Comparison of ENCODE assay signal across 30 mouse cellular contexts in genomic region chr10:62309593-62309992, GRCm38 (mm10). TPM values are rescaled to one million over a fixed set of nuclear protein-coding genes. Genes with fewer than 3 reads are reported as not detected.
A peak's percentile ranks its signal among the peaks of the same experiment; 100 is the strongest.
DNase-seq lines count a peak whose midpoint lies in the region; ATAC-seq and TF ChIP-seq lines count a peak whose summit lies in the region.
"Had no signal": no experiment of that assay in that cellular context is flagged by ENCODE, and none has a peak within 500 bp of the region (broad histone marks: within the 10 kb centered on the region; RNA-seq: fewer than 3 reads in every experiment).

No protein-coding gene starts in this region.

- no peak overlapping the region for H3K9ac ChIP-seq in kidney, postnatal 0 days (ENCODE audit: low read depth, low read length)
- H3K9ac ChIP-seq: forebrain, embryonic 13.5 days; heart, embryonic 15.5 days; hindbrain, embryonic 13.5 days had no signal

- H3K27me3 ChIP-seq in cerebellum, adult 2 months (ENCODE audit: control insufficient read depth, insufficient read depth, low read length) = no peaks in the 10 kb centered on the region
- H3K27me3 ChIP-seq in embryonic facial prominence, embryonic 10.5 days (replicated peaks; ENCODE audit: low read depth, poor library complexity, severe bottlenecking) = no peaks in the 10 kb centered on the region
- no peaks in the 10 kb centered on the region for H3K27me3 ChIP-seq in kidney, postnatal 0 days (ENCODE audit: insufficient read depth, low read length)
- H3K27me3 ChIP-seq: forebrain, embryonic 13.5 days; heart, embryonic 15.5 days; hindbrain, embryonic 13.5 days had no signal

- no peak overlapping the region for H3K4me3 ChIP-seq in cerebellum, adult 2 months (replicated peaks; ENCODE audit: insufficient read depth, low read depth, low read length)
- no peak overlapping the region for H3K4me3 ChIP-seq in embryonic facial prominence, embryonic 10.5 days
- H3K4me3 ChIP-seq in kidney, postnatal 0 days (replicated peaks; ENCODE audit: low read depth, low read length) = no peak overlapping the region
- H3K4me3 ChIP-seq: forebrain, embryonic 10.5 days; forebrain, embryonic 13.5 days; heart, adult 2 months; heart, embryonic 15.5 days; hindbrain, embryonic 10.5 days; hindbrain, embryonic 13.5 days had no signal

- peak overlapping the region; percentile 48 for H3K27ac ChIP-seq in cerebellum, adult 2 months (ENCODE audit: insufficient read depth, low read length)
- H3K27ac ChIP-seq in embryonic facial prominence, embryonic 10.5 days (replicated peaks) = 0 out of 2 replicates have a peak overlapping the region, but pooled peaks have one; percentile 12
- H3K27ac ChIP-seq in kidney, postnatal 0 days = peak overlapping the region; percentile 48; the same call in 1 of the 2 replicates
- H3K27ac ChIP-seq: forebrain, embryonic 13.5 days; heart, adult 2 months; heart, embryonic 15.5 days; hindbrain, embryonic 10.5 days; hindbrain, embryonic 13.5 days had no signal

- H3K9me3 ChIP-seq in embryonic facial prominence, embryonic 10.5 days = 0 out of 2 replicates have a peak, but pooled peaks cover 6% of the 10 kb centered on the region
- H3K9me3 ChIP-seq in kidney, postnatal 0 days (replicated peaks; ENCODE audit: low read length) = no peaks in the 10 kb centered on the region
- H3K9me3 ChIP-seq: forebrain, embryonic 10.5 days; forebrain, embryonic 13.5 days; heart, embryonic 15.5 days; hindbrain, embryonic 10.5 days; hindbrain, embryonic 13.5 days had no signal

- 81% methylated on average over 5 of the region's 5 CpGs for WGBS in cerebellum, adult 2 months
- WGBS in embryonic facial prominence, embryonic 10.5 days = 86% methylated on average over 5 of the region's 5 CpGs
- WGBS in kidney, postnatal 0 days = 46% methylated on average over 5 of the region's 5 CpGs

- intact Hi-C loops in left cerebral cortex, postnatal 25 days (cut with DNase I) = no loop called here

- DNase-seq in cerebellum, adult 2 months = no peak
- DNase-seq in cerebellum, adult 18-20 months = no peak
- DNase-seq in kidney, adult 18-20 months = peak; percentile 28
- no peak for DNase-seq in kidney, adult 8-10 months
- no peak for DNase-seq in embryonic facial prominence, embryonic 10.5 days (ENCODE audit: low spot score)
- no peak for DNase-seq in kidney, postnatal 0 days (ENCODE audit: low spot score)
- DNase-seq in urinary bladder, postnatal 10 days (ENCODE audit: low spot score) = no peak
- no peak for DNase-seq in left cerebral cortex, postnatal 25 days (ENCODE audit: low spot score in 2 of 2)
- DNase-seq: adrenal gland, postnatal 10 days; adrenal gland, postnatal 36 days; cerebellum, adult 8-10 months; cerebellum, postnatal 10 days; gastrocnemius, postnatal 10 days; gastrocnemius, postnatal 36 days; heart, adult 2 months; heart, postnatal 10 days; heart, postnatal 36 days had no signal

- H3K36me3 ChIP-seq in embryonic facial prominence, embryonic 10.5 days (replicated peaks) = peaks cover under 1% of the 10 kb centered on the region; the same call in 1 of the 2 replicates
- no peaks in the 10 kb centered on the region for H3K36me3 ChIP-seq in kidney, postnatal 0 days (ENCODE audit: insufficient read depth, low read length)
- H3K36me3 ChIP-seq: forebrain, embryonic 10.5 days had no signal

- no peak overlapping the region for H3K4me2 ChIP-seq in kidney, postnatal 0 days (ENCODE audit: low read length)
- H3K4me2 ChIP-seq: forebrain, embryonic 13.5 days; heart, embryonic 11.5 days; heart, embryonic 15.5 days; hindbrain, embryonic 13.5 days had no signal

- no peak for TF ChIP-seq POLR2A in cerebellum, adult 2 months (IDR thresholded peaks at IDR 0.05; ENCODE audit: borderline replicate concordance, insufficient read depth, low read length)

- peaks cover 51% of the 10 kb centered on the region for H3K4me1 ChIP-seq in cerebellum, adult 2 months (ENCODE audit: control insufficient read depth, insufficient read depth, low read length)
- peaks cover 56% of the 10 kb centered on the region for H3K4me1 ChIP-seq in embryonic facial prominence, embryonic 10.5 days
- peaks cover 19% of the 10 kb centered on the region for H3K4me1 ChIP-seq in kidney, postnatal 0 days (replicated peaks; ENCODE audit: insufficient read depth, low read length)

- no peak; the same call in 1 of the 2 replicates for ATAC-seq in kidney, postnatal 0 days (replicated peaks; ENCODE audit: low FRiP score, low read depth)
- ATAC-seq: activated CD4-positive, CD25-positive, alpha-beta regulatory T cell, adult 4 months; forebrain, embryonic 13.5 days; forebrain, embryonic 16.5 days; hindbrain, embryonic 16.5 days had no signal

- no peak for TF ChIP-seq CTCF in cerebellum, adult 2 months (IDR thresholded peaks at IDR 0.05; ENCODE audit: borderline replicate concordance, insufficient read depth, low read depth, low read length)
- no peak for TF ChIP-seq CTCF in kidney, postnatal 0 days (IDR thresholded peaks at IDR 0.05; ENCODE audit: low read depth)

RNA-seq across cellular contexts. Expression of gene Tacr2, which starts 57.4 kb away (rescaled TPM):
- polyA plus RNA-seq in cerebellum, adult 2 months (2012; rRNA removed) = 0.07 TPM in 1 of 2 replicates, not detected in the other
- polyA plus RNA-seq in embryonic facial prominence, embryonic 10.5 days (2016; fragmentation: Nextera tagmentation; extraction: Ambion mirVana) = not detected in 2 replicates
- polyA plus RNA-seq in kidney, postnatal 0 days (2015; fragmentation: Nextera tagmentation; extraction: Ambion mirVana) = not detected in 2 replicates
- under 1 TPM; 0.16 to 0.18 TPM for total RNA-seq in left cerebral cortex, postnatal 25 days (2021)
- total RNA-seq: gastrocnemius, adult 18-20 months; gastrocnemius, postnatal 10 days; gastrocnemius, postnatal 36 days; granulocyte monocyte progenitor cell, adult 5-6 weeks; heart, adult 2 months; heart, postnatal 10 days; heart, postnatal 36 days had no signal
- polyA plus RNA-seq: activated CD4-positive, CD25-positive, alpha-beta regulatory T cell, adult 4 months; embryonic facial prominence, embryonic 11.5 days; embryonic facial prominence, embryonic 14.5 days; forebrain, embryonic 10.5 days; forebrain, embryonic 13.5 days; forebrain, embryonic 16.5 days; heart, adult 2 months; heart, embryonic 11.5 days; heart, embryonic 15.5 days; hindbrain, embryonic 10.5 days; hindbrain, embryonic 13.5 days; hindbrain, embryonic 16.5 days had no signal
